Mouse (Mus musculus): ENCODE measurements around the gene Ugt1a9. TPM values are rescaled to one million over a fixed set of nuclear protein-coding genes. Genes with fewer than 3 reads are reported as not detected.
"Not testable (repeated sequence)": the region's sequence is repeated elsewhere in the genome, so short reads cannot be mapped to it uniquely, and the experiment has no call there.

The Ugt1a9 gene
- total and polyA plus RNA-seq, 3 experiments = not detected

DNA sequence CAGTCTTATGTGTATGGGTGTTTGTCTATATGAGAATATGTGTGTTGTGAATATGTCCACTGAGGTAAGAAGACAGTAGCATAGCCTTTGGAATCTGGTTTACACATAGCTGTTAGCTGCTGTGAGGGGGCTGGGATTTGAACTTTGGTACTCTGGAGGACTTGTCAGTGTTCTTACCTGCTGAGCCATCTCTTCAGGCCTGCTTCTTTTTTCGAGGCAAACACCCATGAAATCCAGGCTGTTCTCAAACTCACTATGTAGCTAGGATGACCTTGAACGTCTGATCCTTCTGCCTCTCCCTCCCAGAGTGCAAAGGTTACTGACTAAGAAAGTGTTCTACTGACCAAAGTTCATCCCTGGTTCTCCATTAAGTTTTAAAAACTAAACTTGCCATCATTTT, 35.1 kb downstream of the Ugt1a9 start:
- Histone ChIP-seq H3K79me2 (replicated peaks; ENCODE audit: control insufficient read depth, extremely low read depth, insufficient read depth, poor library complexity, severe bottlenecking) (no peaks in the 10 kb centered on the region), H3K4me2 (ENCODE audit: insufficient read depth, low read depth, poor library complexity, severe bottlenecking) (no peak overlapping the region)
- in situ Hi-C loops (cut with MboI; ENCODE audit: low pct_ligation_motif_present, low pct_unique_long_range_greater_than_20kb, low sequenced_read_pairs) = no loop called here

GRCm38 (mm10) chr1:88109027-88109557, 38.5 kb downstream of the Ugt1a9 start:
- H3K27me3 ChIP-seq (replicated peaks); dilution Hi-C loops (cut with MboI; ENCODE audit: extremely low pct_ligation_motif_present, extremely low pct_unique_long_range_greater_than_20kb, low sequenced_read_pairs); H3K9me3 ChIP-seq (replicated peaks; ENCODE audit: low read length); in situ Hi-C loops (cut with MboI; ENCODE audit: low pct_ligation_motif_present, low pct_unique_long_range_greater_than_20kb, low sequenced_read_pairs); DNase-seq (ENCODE audit: extremely low read depth); H3K36me3 ChIP-seq (replicated peaks in 1 of 2; ENCODE audit: control insufficient read depth in 1 of 2, insufficient read depth in 1 of 2, low read length in 1 of 2); H3K79me2 ChIP-seq (replicated peaks; ENCODE audit: control insufficient read depth, extremely low read depth, insufficient read depth, poor library complexity, severe bottlenecking); H3K9ac ChIP-seq (ENCODE audit: insufficient read depth, low read depth); H3K4me2 ChIP-seq (ENCODE audit: insufficient read depth, low read depth, poor library complexity, severe bottlenecking); H3K4me3 ChIP-seq (replicated peaks in 1 of 3; ENCODE audit: low read depth in 2 of 3, low read length in 2 of 3, poor library complexity in 1 of 3); H3K27ac ChIP-seq (ENCODE audit: insufficient read depth, low read depth): not testable (repeated sequence)
- peaks cover 0 to 19% of the 10 kb centered on the region in 2 experiments; a peak in 2 of 4 replicates for H3K4me1 ChIP-seq (ENCODE audit: control insufficient read depth in 1 of 2, insufficient read depth in 2 of 2)

More for the DNA sequence above, 35.1 kb downstream of the Ugt1a9 start:
- no peak for TF ChIP-seq CHD1 (IDR thresholded peaks at IDR 0.05; ENCODE audit: low read depth, low read length)
- TF ChIP-seq ZKSCAN1 (IDR thresholded peaks at IDR 0.05; ENCODE audit: borderline replicate concordance, low read depth, low read length) = no peak
- no peak for TF ChIP-seq NRF1 (IDR thresholded peaks at IDR 0.05; ENCODE audit: low read depth, low read length)
- TF ChIP-seq MYC (IDR thresholded peaks at IDR 0.05; ENCODE audit: low read depth, low read length) = no peak
- no peak for TF ChIP-seq ZC3H11A (IDR thresholded peaks at IDR 0.05; ENCODE audit: low read depth, low read length)
- TF ChIP-seq POLR2AphosphoS2 (IDR thresholded peaks at IDR 0.05; ENCODE audit: low read depth, low read length) = no peak
- TF ChIP-seq BHLHE40 (IDR thresholded peaks at IDR 0.05; ENCODE audit: low read depth, low read length) = no peak
- no peak for TF ChIP-seq CTCF (conservative IDR thresholded peaks at IDR 0.05 in 1 of 2, IDR thresholded peaks at IDR 0.05 in 1 of 2; ENCODE audit: low read depth in 2 of 2, low read length in 2 of 2)
- TF ChIP-seq TBP (conservative IDR thresholded peaks at IDR 0.05; ENCODE audit: low read depth, low read length) = no peak
- no peak for TF ChIP-seq MEF2A (IDR thresholded peaks at IDR 0.05; ENCODE audit: borderline replicate concordance, low read depth, low read length)
- no peak for TF ChIP-seq SIN3A (IDR thresholded peaks at IDR 0.05; ENCODE audit: low read length)
- H3K36me3 ChIP-seq (replicated peaks in 1 of 2; ENCODE audit: control insufficient read depth in 1 of 2, insufficient read depth in 1 of 2, low read length in 1 of 2) = peaks cover 0 to 2% of the 10 kb centered on the region in 2 experiments
- H3K27ac ChIP-seq (ENCODE audit: insufficient read depth, low read depth) = no peak overlapping the region
- no peak for DNase-seq (ENCODE audit: extremely low read depth)
- peaks cover 0 to 31% of the 10 kb centered on the region in 2 experiments; a peak in 2 of 4 replicates for H3K4me1 ChIP-seq (ENCODE audit: control insufficient read depth in 1 of 2, insufficient read depth in 2 of 2)
- no peak overlapping the region for H3K9ac ChIP-seq (ENCODE audit: insufficient read depth, low read depth)
- dilution Hi-C loops (cut with MboI; ENCODE audit: extremely low pct_ligation_motif_present, extremely low pct_unique_long_range_greater_than_20kb, low sequenced_read_pairs) = no loop called here
- no peaks in the 10 kb centered on the region for H3K27me3 ChIP-seq (replicated peaks)
- no peak overlapping the region for H3K4me3 ChIP-seq (replicated peaks in 1 of 3; ENCODE audit: low read depth in 2 of 3, low read length in 2 of 3, poor library complexity in 1 of 3)
- H3K9me3 ChIP-seq (replicated peaks; ENCODE audit: low read length) = no peaks in the 10 kb centered on the region

GRCm38 (mm10) chr1:88109604-88110003, 39.0 kb downstream of the Ugt1a9 start:
- H3K4me3 ChIP-seq (replicated peaks in 1 of 3; ENCODE audit: low read depth in 2 of 3, low read length in 2 of 3, poor library complexity in 1 of 3); H3K9me3 ChIP-seq (replicated peaks; ENCODE audit: low read length); H3K4me2 ChIP-seq (ENCODE audit: insufficient read depth, low read depth, poor library complexity, severe bottlenecking); H3K9ac ChIP-seq (ENCODE audit: insufficient read depth, low read depth); H3K27ac ChIP-seq (ENCODE audit: insufficient read depth, low read depth); in situ Hi-C loops (cut with MboI; ENCODE audit: low pct_ligation_motif_present, low pct_unique_long_range_greater_than_20kb, low sequenced_read_pairs); DNase-seq (ENCODE audit: extremely low read depth); H3K79me2 ChIP-seq (replicated peaks; ENCODE audit: control insufficient read depth, extremely low read depth, insufficient read depth, poor library complexity, severe bottlenecking); H3K36me3 ChIP-seq (replicated peaks in 1 of 2; ENCODE audit: control insufficient read depth in 1 of 2, insufficient read depth in 1 of 2, low read length in 1 of 2); dilution Hi-C loops (cut with MboI; ENCODE audit: extremely low pct_ligation_motif_present, extremely low pct_unique_long_range_greater_than_20kb, low sequenced_read_pairs); H3K27me3 ChIP-seq (replicated peaks): not testable (repeated sequence)
- H3K4me1 ChIP-seq (ENCODE audit: control insufficient read depth in 1 of 2, insufficient read depth in 2 of 2) = peaks cover 0 to 15% of the 10 kb centered on the region in 2 experiments; a peak in 2 of 4 replicates

DNA sequence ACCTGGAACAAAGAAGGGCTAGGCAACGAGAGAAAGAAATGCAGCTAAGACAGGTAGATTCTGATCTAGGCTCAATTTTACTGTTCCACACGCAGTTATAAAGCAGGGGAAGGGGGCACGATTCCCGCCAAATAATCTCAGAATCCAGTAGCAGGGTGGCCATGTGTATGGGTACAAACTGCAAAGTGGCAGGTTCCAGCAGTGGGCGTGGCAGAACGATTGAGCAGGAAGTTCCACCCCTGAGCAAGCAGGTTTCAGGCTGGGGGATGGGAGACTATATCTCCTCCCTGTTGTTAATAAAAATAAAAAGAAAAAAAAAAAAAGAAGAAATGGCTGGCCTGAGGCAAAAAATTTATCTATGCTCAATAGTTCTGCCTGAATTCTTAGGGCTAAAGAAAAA, 42.2 kb downstream of the Ugt1a9 start:
- H3K4me1 ChIP-seq (ENCODE audit: control insufficient read depth in 1 of 2, insufficient read depth in 2 of 2); H3K36me3 ChIP-seq (replicated peaks in 1 of 2; ENCODE audit: control insufficient read depth in 1 of 2, insufficient read depth in 1 of 2, low read length in 1 of 2); H3K27ac ChIP-seq (ENCODE audit: insufficient read depth, low read depth); H3K4me3 ChIP-seq (replicated peaks in 1 of 3; ENCODE audit: low read depth in 2 of 3, low read length in 2 of 3, poor library complexity in 1 of 3); H3K9ac ChIP-seq (ENCODE audit: insufficient read depth, low read depth); DNase-seq (ENCODE audit: extremely low read depth); H3K9me3 ChIP-seq (replicated peaks; ENCODE audit: low read length); H3K27me3 ChIP-seq (replicated peaks); in situ Hi-C loops (cut with MboI; ENCODE audit: low pct_ligation_motif_present, low pct_unique_long_range_greater_than_20kb, low sequenced_read_pairs); H3K79me2 ChIP-seq (replicated peaks; ENCODE audit: control insufficient read depth, extremely low read depth, insufficient read depth, poor library complexity, severe bottlenecking); dilution Hi-C loops (cut with MboI; ENCODE audit: extremely low pct_ligation_motif_present, extremely low pct_unique_long_range_greater_than_20kb, low sequenced_read_pairs); H3K4me2 ChIP-seq (ENCODE audit: insufficient read depth, low read depth, poor library complexity, severe bottlenecking): not testable (repeated sequence)

All from CH12.LX (cell line).